Mouse (Mus musculus): ENCODE results near the gene Mfsd2a.

Gene Mfsd2a

DNA sequence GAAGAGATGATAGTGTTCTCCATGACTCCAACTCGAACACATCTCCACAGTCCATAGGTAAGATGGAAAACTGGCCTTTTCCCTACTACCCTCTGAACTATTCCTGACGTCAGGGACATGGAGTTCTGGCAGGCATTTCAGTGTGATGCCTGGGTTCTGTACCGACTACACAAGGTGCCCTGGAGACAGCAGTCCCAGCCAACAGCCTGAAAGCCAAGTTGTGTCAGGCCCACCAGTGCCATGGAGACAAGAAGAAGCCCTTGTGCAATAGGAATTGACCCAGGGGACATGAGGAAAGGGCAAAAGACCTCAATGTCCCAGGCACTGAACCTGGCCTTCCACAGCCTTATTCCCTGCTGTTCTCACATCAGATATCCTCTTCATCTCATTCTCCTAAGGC, 18.8 kb upstream of the Mfsd2a start:
- DNase-seq (ENCODE audit: extremely low read depth, low read depth), result no peak

- no peak for DNase-seq (ENCODE audit: extremely low read depth, low read depth)
These were observed 17.9 kb upstream of the Mfsd2a start for GRCm38 (mm10) chr4:122978850-122979249.

GRCm38 (mm10) chr4:122976885-122977284, 15.9 kb upstream of the Mfsd2a start:
- DNase-seq (ENCODE audit: extremely low read depth, low read depth), result no peak

DNA sequence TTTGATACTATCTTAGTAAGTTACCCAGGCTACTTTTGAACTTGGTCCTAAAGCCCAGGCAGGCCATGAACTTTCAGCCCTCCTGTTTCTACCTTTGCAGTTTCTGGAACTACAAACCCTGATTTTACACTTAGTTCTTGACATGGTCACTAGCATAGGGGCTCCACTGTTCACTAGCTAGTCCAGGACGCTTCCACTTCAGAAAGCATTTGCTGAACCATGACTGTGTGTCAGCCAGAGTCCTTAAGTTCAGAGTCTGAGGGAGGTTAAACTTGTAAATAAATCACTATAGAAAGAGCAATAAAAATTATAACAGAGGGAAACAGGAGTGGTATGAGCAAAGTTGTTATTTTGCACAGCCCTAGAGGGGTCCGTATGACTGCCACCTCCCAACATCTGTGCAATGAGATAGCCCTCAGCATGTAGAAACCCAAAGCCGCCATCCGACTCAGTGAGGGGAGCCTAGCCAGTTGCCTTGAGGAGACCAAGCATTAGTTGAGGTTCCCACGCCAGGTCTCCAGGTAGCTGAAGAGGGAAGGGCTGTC, 14.1 kb upstream of the Mfsd2a start:
- no peak for DNase-seq (ENCODE audit: extremely low read depth, low read depth)

GRCm38 (mm10) chr4:122972056-122972455, 11.1 kb upstream of the Mfsd2a start:
- no peak for DNase-seq (ENCODE audit: extremely low read depth, low read depth)

DNA sequence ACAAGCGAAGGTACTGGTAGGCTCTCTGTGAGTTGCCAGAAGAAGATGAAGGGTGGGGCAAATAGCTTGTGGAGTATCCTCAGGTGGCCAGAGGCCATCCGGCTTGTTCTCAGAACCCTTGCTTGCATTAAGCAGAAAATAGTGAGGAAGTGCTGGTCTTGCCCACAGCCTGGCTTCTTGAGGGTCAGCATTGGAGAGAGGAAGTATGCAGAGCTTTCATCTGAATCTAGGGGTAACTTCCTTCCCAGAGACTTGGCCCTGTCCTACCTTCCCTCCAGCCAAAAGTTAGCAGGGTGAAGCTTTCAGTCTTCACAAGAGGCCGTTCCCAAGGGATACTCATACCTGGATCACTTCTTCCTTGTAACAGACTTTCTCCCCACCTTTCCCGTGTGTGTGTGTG, 10.7 kb upstream of the Mfsd2a start:
- DNase-seq (ENCODE audit: extremely low read depth, low read depth), result no peak

GRCm38 (mm10) chr4:122971191-122971590, 10.2 kb upstream of the Mfsd2a start:
- DNase-seq (ENCODE audit: extremely low read depth, low read depth), result no peak

DNA sequence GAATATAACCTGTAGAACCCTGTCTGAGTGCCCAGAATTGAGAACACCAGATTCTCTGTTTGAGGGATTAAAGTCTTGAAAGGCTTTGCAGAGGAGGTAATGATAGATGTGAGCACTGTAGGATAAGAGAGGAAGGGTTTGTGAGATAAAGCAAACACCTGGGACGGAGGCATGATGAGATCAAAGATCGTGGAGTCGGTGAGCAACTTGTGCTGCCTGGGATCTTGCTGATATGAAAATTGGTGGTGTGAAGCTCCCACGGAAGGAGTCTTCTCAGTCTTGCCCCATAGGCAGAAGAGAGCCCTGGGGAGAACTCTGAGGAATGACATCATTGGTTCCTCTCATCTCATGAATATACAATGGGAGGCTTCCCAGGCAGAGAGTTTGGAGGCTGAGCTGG, 7.1 kb upstream of the Mfsd2a start:
- no peak for DNase-seq (ENCODE audit: extremely low read depth, low read depth)

DNA sequence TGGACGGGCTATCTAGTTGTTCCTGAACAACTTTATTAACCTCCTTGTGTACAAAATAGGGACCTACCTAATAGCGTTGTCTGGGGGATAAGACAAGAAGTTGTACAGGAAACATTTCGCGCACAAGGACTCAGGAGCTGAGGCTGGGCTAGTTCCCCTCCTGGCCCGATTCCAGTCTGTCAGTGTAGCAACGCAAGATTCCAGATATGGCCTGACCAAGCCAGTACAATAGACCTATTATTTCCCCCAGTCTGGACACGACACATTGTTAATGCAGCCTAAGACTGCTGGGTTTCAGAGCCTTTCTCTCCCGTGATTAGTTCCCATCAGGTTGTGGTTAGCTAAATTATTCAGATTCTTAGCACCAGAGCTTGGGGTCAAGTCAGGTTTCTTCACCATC, 1.8 kb upstream of the Mfsd2a start:
- no peak for DNase-seq (ENCODE audit: extremely low read depth, low read depth)

GRCm38 (mm10) chr4:122961589-122961988, 601 bp upstream of the Mfsd2a start:
- no peak for DNase-seq (ENCODE audit: extremely low read depth, low read depth)

DNA sequence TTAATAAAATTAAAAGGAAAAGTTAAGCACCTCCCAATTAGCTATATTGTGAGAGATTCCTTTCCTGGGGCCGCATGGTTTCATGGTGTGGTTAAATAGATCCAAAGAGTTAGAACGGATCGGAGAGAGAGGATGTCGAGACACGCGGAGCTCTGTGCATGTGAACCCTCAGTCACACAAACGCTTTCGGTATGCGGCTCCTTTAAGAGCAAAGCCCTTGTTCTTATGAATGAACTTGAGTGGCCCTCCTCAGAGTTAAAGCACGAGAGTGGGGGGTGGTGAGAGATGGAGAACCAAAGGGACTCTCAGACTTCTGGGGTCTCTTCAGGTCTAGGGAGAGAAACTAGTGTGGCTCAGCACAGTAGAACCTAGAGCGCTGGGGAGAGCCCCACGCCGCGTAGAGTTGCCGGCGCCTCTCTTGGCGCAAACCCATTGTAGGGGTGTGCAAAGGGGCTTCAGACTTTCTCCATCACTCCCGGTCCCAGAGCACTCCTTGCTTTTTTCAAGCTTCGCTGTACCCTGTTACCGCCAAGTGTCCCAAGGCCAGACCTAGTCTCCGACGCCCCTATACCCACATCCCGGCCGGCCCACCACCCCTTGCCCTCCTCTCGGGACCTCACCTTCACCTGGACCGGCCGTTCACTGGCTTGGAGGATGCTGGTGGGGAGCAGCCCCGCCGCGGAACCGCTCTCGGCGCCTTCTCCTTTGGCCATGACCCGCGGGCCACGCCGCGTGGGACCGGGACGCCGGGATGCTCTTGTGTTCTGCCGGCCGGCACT, 478 bp downstream of the Mfsd2a start:
- no peak for DNase-seq (ENCODE audit: extremely low read depth, low read depth)

GRCm38 (mm10) chr4:122959816-122960215, 1.2 kb downstream of the Mfsd2a start:
- no peak for DNase-seq (ENCODE audit: extremely low read depth, low read depth)

DNA sequence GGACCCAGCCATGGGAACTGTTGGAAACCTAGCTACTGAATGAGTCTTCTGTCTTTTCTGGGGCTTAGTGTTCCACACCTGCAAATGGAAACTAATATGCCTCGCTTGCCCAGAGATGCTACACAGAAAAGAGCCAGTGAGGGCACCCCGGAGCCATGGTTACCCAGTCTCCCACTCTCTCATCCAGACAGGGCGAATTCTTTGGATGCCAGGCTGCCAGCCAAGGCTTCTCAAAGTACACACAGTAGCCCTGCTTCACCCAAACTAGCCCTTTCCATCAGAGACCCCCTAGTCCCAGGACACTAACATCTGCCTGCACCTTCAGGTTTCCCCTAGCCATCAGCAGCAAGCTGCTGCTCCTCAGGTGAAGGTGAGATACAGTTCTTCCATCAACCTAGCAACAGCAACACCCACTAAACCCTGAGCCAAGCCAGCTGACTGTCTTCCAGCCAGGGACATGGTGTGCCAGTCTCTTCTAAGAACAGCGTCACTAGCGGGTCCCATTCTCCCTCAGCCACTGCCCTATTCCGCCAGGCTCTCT, 2.4 kb downstream of the Mfsd2a start:
- no peak for DNase-seq (ENCODE audit: extremely low read depth, low read depth)

DNA sequence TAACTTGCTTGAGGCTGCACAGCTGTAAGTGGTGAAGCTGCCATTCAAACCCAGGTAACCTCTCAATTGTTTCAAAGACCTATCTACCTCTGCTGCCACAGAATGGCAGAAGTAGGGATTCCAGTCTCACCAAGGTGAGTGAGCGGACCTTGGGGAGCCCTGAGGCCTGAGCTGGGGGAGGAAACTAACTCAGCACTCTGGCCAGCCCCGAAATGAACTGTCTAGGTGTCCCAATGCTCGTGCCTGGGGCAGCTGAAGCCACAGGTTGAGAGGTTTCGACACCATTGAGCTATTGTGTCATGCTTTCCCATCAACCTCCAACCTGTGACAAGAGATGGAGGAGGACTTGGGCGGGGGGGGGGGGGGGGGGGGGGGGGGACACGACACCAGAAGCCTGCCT, 4.7 kb downstream of the Mfsd2a start:
- DNase-seq (ENCODE audit: extremely low read depth, low read depth), result no peak

- DNase-seq (ENCODE audit: extremely low read depth, low read depth), result peak; percentile 86
These were observed 5.4 kb downstream of the Mfsd2a start for GRCm38 (mm10) chr4:122955412-122956136.

DNA sequence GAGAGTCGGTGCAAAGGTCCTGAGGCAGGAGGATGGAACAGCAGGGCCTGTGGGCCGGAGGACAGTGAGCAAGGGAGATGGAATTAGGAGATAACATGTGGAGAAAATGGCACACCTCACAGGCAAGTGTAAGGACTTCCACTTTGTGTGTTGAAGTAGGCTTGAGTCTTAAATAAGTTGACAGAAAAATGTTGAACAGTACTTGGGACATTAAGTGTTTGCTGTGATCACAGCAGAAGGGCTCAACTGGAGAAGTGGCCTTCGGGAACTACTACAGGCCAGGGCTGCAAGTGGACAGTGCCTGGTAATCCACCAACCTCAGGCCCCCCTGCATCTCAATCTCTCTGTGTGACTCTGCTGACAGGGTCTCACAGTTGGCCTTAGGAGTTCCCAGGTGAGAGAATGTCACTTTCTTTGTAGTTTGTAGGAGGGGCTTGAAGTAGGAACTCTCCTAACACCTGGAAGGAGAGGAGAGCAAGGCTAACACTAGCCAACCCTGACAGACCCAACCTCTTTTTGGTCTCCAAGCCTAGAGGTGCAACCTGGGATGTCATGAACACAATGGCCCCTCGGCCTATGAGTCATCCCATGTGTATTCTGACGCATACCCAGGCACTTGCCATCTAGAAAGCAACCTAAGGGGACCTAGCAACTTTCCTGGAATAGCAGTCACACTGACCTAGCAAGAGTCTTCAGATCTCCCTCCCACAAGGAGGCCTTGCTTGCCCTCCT, 6.1 kb downstream of the Mfsd2a start:
- DNase-seq (ENCODE audit: extremely low read depth, low read depth), result no peak

DNA sequence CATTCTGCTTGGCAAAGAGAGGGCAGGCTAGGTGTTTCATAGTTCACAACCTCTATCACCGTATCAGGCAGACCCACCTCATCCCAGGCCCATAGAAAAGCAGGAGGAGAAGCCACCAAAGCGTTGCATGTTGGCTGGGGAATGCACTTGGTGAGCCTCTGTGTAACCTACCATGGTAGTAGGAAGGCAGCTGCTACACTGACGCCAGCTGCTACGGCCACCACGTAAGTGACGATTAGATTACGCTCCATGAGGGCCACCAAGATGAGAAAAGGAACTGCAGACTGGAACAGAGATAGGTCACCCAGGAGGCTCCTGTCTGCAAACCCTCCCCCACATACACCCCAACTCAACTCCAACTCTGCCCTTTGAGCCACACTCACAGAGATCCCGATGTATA, 11.9 kb downstream of the Mfsd2a start:
- no peak for DNase-seq (ENCODE audit: extremely low read depth, low read depth)

DNA sequence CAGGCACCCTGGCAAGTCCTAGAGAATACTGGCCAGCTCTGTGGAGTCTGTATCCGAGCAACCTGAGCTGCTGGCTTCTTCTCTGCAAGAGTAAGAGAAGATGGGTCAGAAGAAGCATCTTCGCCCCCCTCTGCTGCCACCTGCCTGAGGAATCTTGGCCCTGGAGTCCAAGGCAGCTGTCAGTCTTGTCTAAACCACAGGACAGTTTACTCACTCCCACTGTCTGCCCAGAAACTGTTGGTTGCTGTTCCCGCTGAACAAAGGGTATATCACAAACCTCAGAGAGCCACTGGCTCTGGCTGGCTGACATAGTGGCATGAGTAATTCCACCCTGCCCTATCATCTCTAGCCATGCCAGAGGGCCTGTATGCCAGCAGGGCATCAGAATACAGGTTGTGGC, 13.8 kb downstream of the Mfsd2a start:
- DNase-seq (ENCODE audit: extremely low read depth, low read depth), result no peak

GRCm38 (mm10) chr4:122944408-122944807, 16.6 kb downstream of the Mfsd2a start:
- no peak for DNase-seq (ENCODE audit: extremely low read depth, low read depth)

- no peak for DNase-seq (ENCODE audit: extremely low read depth, low read depth)
These were observed 21.8 kb downstream of the Mfsd2a start for GRCm38 (mm10) chr4:122939048-122939796.

DNA sequence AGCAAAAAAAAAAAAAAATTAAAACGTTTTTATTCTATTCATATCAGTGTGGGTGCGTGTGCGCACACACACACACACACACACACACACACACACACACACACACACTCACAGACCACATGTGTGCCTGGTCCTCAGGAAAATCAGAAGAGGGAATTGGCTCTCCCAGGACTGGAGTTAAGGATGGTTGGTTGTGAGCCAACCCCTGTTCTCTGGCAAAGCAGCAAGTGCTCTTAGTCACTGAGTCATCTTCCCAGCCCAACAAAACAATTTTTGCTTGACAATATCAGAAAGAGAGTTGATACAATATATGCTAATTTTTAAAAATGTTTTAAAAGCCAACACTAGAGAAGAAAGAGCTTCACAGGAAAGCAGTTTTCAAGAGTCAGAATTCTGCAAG, 23.5 kb downstream of the Mfsd2a start:
- DNase-seq (ENCODE audit: extremely low read depth, low read depth), result no peak

All from MEL-GATA-1-ER (cell line).